Mouse (Mus musculus) cerebellum, adult 11 months (tissue): Measurements from ENCODE around the gene Gm16368.
"Not testable (repeated sequence)": the region's sequence is repeated elsewhere in the genome, so short reads cannot be mapped to it uniquely, and the experiment has no call there.

ENCODE experiments used
- DNase-seq: peaks from one replicate; pipeline ENCODE4 v3.0.0; 2022

The Gm16368 gene

DNA sequence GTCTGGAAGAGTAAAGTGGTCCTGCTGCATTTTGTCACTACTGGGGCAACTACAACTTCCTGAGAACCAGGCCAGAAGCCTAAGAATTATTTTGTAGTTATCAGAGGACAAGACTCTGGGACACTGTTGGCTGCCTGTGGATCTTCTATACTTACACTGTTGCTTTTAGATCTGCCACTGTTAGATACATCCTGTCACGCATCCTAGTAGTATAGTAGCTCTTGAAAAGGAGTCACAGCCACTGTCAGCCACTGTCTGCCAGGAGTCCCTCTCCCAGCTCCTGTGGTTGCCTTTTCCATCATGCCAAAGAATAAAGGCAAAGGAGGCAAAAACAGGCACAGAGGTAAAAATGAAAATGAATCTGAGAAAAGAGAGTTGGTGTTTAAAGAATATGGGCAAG is at the start of gene Gm16368:
TSS of gene Gm16368 (plus strand) at position 301 of the 400 bp plus-strand sequence.
- DNase-seq, result not testable (repeated sequence)

DNA sequence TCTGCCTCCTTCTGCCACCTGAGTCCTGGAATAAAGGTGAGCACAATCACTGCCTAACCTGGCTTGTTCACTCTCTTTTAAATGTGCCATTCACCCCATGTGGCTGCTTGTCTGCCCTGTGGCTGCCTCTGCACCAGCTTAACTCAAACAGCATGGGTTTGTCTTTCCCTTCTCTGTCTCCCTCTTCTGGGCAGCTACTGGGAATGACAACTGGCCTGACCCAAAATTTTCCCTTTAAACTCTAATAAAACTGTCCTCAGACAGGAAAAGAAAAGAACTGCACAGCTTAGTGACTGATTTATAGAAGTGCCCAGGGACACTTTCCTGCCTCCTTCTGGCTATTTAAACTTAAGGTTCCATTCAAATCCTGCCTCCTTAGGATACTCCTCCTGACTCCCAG is 44.4 kb upstream of the Gm16368 start:
- DNase-seq, result not testable (repeated sequence)

DNA sequence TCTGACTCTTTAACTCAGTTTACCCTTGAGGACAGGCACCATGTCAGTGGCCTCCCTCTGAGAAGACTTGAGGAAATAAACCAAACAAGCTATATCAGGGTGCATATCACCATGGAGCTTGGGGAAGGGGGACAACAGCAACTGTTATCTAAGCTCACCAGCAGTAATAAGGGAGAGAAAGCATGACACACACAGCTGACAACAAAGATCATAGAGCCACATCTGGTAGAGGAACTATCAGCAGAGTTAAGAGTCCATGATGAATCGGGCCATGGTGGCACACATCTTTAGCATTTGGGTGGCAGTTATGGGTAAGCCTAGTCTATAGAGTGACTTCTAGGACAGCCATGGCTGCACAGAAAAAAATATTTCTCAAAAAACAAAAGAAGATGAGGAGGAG is 43.8 kb upstream of the Gm16368 start:
- not testable (repeated sequence) for DNase-seq

DNA sequence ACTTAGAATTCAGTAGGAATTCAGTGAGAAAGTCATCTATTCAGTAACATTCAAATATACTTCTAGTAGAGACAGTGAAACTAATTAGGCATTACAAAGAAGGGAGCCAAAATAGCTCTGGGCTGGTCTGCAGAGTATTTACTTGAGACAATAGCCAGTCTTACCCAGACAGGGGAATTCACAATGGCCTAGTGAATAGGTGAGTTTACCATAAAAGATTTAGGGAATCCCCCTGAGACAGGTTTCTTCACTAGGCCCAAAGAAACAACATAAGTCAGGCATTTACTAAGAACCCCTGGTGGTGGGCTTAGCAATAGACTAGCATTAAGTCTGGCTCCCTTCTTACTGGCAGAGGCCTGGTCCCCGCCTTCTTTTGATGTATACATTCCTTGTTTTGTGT is 38.3 kb upstream of the Gm16368 start:
- DNase-seq, result not testable (repeated sequence)
